ENCODE assay signal across 8 mouse cellular contexts in genomic region chr11:79095713-79096112, GRCm38 (mm10). TPM values are rescaled to one million over a fixed set of nuclear protein-coding genes. Genes with fewer than 3 reads are reported as not detected.
DNase-seq lines count a peak whose midpoint lies in the region; ATAC-seq lines count a peak whose summit lies in the region.

No protein-coding gene starts in this region.

- H3K9ac ChIP-seq in hindbrain, embryonic 13.5 days = no peak overlapping the region
- peak overlapping the region; percentile 54; the same call in 1 of the 2 replicates for H3K9ac ChIP-seq in neural tube, embryonic 13.5 days

- H3K36me3 ChIP-seq in hindbrain, embryonic 13.5 days = no peaks in the 10 kb centered on the region
- no peaks in the 10 kb centered on the region for H3K36me3 ChIP-seq in neural tube, embryonic 13.5 days

- no peak overlapping the region for H3K4me2 ChIP-seq in hindbrain, embryonic 13.5 days
- no peak overlapping the region for H3K4me2 ChIP-seq in neural tube, embryonic 13.5 days

- H3K4me3 ChIP-seq in hindbrain, embryonic 13.5 days = no peak overlapping the region
- no peak overlapping the region for H3K4me3 ChIP-seq in neural tube, embryonic 13.5 days

- H3K27ac ChIP-seq in hindbrain, embryonic 13.5 days = peak overlapping the region; percentile 81
- H3K27ac ChIP-seq in neural tube, embryonic 13.5 days (replicated peaks) = peak overlapping the region; percentile 77

- H3K27me3 ChIP-seq in hindbrain, embryonic 13.5 days = no peaks in the 10 kb centered on the region
- no peaks in the 10 kb centered on the region for H3K27me3 ChIP-seq in neural tube, embryonic 13.5 days

- H3K9me3 ChIP-seq in hindbrain, embryonic 13.5 days = no peaks in the 10 kb centered on the region
- no peaks in the 10 kb centered on the region for H3K9me3 ChIP-seq in neural tube, embryonic 13.5 days

- 0 out of 2 replicates have a peak, but pooled peaks have one; percentile 28 for ATAC-seq in hindbrain, embryonic 13.5 days (ENCODE audit: low FRiP score)
- ATAC-seq in neural tube, embryonic 13.5 days (ENCODE audit: low read depth) = peak; percentile 62
- no peak for ATAC-seq in erythroblast, adult 5-6 weeks (replicated peaks; ENCODE audit: low FRiP score, poor library complexity, severe bottlenecking)

- DNase-seq in layer of hippocampus, adult 9-11 months = peak; percentile 74
- DNase-seq in layer of hippocampus, adult 9-10 months (ENCODE audit: low spot score) = no peak
- peak; percentile 69 for DNase-seq in embryo, embryonic 10.5 days (ENCODE audit: low spot score)
- DNase-seq in kidney, postnatal 10 days = no peak
- no peak for DNase-seq in left cerebral cortex, adult 18-20 months (ENCODE audit: low spot score in 2 of 2)

- H3K4me1 ChIP-seq in hindbrain, embryonic 13.5 days (replicated peaks) = peaks cover 61% of the 10 kb centered on the region
- peaks cover 53% of the 10 kb centered on the region for H3K4me1 ChIP-seq in neural tube, embryonic 13.5 days (replicated peaks)

- 3% methylated on average over 2 of the region's 2 CpGs for WGBS in hindbrain, embryonic 13.5 days
- WGBS in neural tube, embryonic 13.5 days = 5% methylated on average over 2 of the region's 2 CpGs

RNA-seq across cellular contexts. Expression of gene Ksr1, which starts 50.5 kb away (rescaled TPM):
- 3.1 and 3.5 TPM in 2 replicates for polyA plus RNA-seq in hindbrain, embryonic 13.5 days (2015; fragmentation: Nextera tagmentation; extraction: Ambion mirVana)
- 4.6 and 4.8 TPM in 2 replicates for polyA plus RNA-seq in neural tube, embryonic 13.5 days (2015; fragmentation: Nextera tagmentation; extraction: Ambion mirVana)
- 4.2 and 6.3 TPM in 2 replicates for total RNA-seq in erythroblast, adult 5-6 weeks (2015; ENCODE audit: low replicate concordance)
- 7.2 and 21.1 TPM in 2 replicates for total RNA-seq in erythroblast, adult 5-6 weeks (2017; ENCODE audit: low replicate concordance)
- 10 to 100 TPM; 49.8 to 50.3 TPM for total RNA-seq in left cerebral cortex, adult 18-20 months (2021)

Comparison
In these comparisons a context has a peak if more than half of its experiments do, and no peak if none do; other contexts are left out.
1. DNase-seq: peak in layer of hippocampus, adult 9-11 months (single experiment) and embryo, embryonic 10.5 days (single experiment); none in layer of hippocampus, adult 9-10 months (single experiment), kidney, postnatal 10 days (single experiment) and left cerebral cortex, adult 18-20 months (0 of 2).